Mouse (Mus musculus) E14TG2a.4 (cell line): ENCODE results near the gene Wfdc12.
A peak's percentile ranks its signal among the peaks of the same experiment; 100 is the strongest.

ENCODE experiments used
- CTCF ChIP-seq: conservative IDR thresholded peaks from 2 replicates; pipeline ENCODE4 v1.5.1; 2014; ENCODE audit warnings: low read length
- NANOG ChIP-seq: IDR thresholded peaks from 2 replicates; pipeline ENCODE4 v1.6.1; 2014; ENCODE audit warnings: borderline replicate concordance, low read length, mixed read lengths

- TF ChIP-seq NANOG: no peak
- TF ChIP-seq CTCF: peak; percentile 20; the same call in 1 of the 2 replicates
Measured at GRCm38 (mm10) chr2:164180124-164180523, 10.3 kb downstream of the Wfdc12 start.
